Mouse (Mus musculus) ES-E14 (cell line): ENCODE results near the gene Junb.

ENCODE experiments used
- CHD2 ChIP-seq: IDR thresholded peaks from 2 replicates; pipeline ENCODE4 v1.6.1; 2014; ENCODE audit warnings: mild to moderate bottlenecking, low read depth, low read length, inconsistent platforms
- HCFC1 ChIP-seq: IDR thresholded peaks from 2 replicates; pipeline ENCODE4 v1.6.1; 2012; ENCODE audit warnings: low read length, inconsistent platforms, borderline replicate concordance; ENCODE audit not compliant: insufficient read depth
- MAFK ChIP-seq: IDR thresholded peaks from 2 replicates; pipeline ENCODE4 v1.6.1; 2014; ENCODE audit warnings: mild to moderate bottlenecking, low read depth, low read length, inconsistent platforms; ENCODE audit not compliant: insufficient read depth
- ZNF384 ChIP-seq: IDR thresholded peaks from 2 replicates; pipeline ENCODE4 v1.6.1; 2012; ENCODE audit warnings: low read depth, low read length, inconsistent platforms

- TF ChIP-seq MAFK (no peak), CHD2 (no peak), ZNF384 (no peak), HCFC1 (0 out of 2 replicates have a peak, but pooled peaks have one; percentile 38)
Measured at GRCm38 (mm10) chr8:84990349-84990748, 11.8 kb upstream of the Junb start, which contains the start of gene Hook2.
